Mouse (Mus musculus) Patski (cell line): Measurements from ENCODE around the gene Cdh1. TPM values are rescaled to one million over a fixed set of nuclear protein-coding genes. Genes with fewer than 3 reads are reported as not detected.
A peak's percentile ranks its signal among the peaks of the same experiment; 100 is the strongest.

Experiments used
- ATAC-seq: fragments of 100-300 bp; one replicate; pipeline ENCODE4 v1.8.0; 2021
- CTCF ChIA-PET: fragments of 350-600 bp; sonication (Branson Sonifier 250); formaldehyde crosslinking; loops from one replicate; lab custom pipeline; 2022; ENCODE audit warnings: inconsistent platforms; lab: Charles Lee
- POLR2A ChIA-PET: fragments of 350-600 bp; sonication (Branson Sonifier 250); formaldehyde crosslinking; loops from one replicate; lab custom pipeline; 2022; ENCODE audit warnings: antibody characterized with exemption, inconsistent platforms; lab: Charles Lee
- DNase-seq: peaks from one replicate; pipeline ENCODE4 v3.0.0-alpha.2; 2011; ENCODE audit warnings: low read depth, low spot score
- H3K27me3 ChIP-seq: fragments of 371-371 bp; one replicate; pipeline ENCODE4 v1.5.1; 2021
- CTCF ChIP-seq: fragments of 100-300 bp; IDR thresholded peaks from one replicate; pipeline ENCODE4 v1.5.1; 2021
- in situ Hi-C: fragments of 300-500 bp; cut with MboI; formaldehyde crosslinking; loops from 3 replicates; pipeline ENCODE4 v1.11.1; 2018; ENCODE audit warnings: low pct_unique_long_range_greater_than_20kb, mixed read lengths
- polyA plus RNA-seq: library from polyadenylated mRNA; unstranded; gene quantifications from one replicate; pipeline ENCODE4 v1.2.3, GENCODE M21; 2021

The Cdh1 gene
- polyA plus RNA-seq, 1 experiment from 2014 or later = 8.0 TPM

DNA sequence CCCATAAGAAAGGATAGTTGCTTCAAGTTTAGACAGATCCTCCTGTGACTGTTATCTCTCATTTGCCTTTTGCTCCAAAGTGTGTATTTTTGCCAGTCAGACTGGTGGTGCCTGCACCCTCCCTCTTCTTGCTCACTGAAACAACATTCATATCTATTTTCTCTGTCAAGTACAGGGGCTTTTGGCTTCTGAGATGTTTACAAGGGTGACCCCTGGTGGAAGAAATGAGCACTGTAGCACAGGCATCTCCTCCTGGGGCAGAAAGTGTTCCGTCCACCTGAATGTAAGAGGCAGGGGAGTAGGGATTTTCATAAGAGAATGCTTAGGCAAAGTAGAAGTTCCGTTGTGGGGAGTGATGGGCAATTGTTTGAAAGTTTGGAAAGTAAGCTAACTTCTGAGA lies 44.2 kb downstream of the Cdh1 start:
- no peak for ATAC-seq
- ChIA-PET POLR2A (interaction anchor here (0.6 to 2.0 kb wide), 2 partner anchors 86 to 334 kb away, joined by 4 to 7 read pairs; no protein-coding TSS in a partner anchor), CTCF (interaction anchor here (0.7 to 8.6 kb wide), 6 partner anchors 10 to 221 kb away, joined by 3 to 81 read pairs (median 3); no protein-coding TSS in a partner anchor)
- in situ Hi-C loops = loop anchor here (5.0 kb wide), 1 partner anchor 230 kb away; the partner anchor contains the start of gene Zfp90
- H3K27me3 ChIP-seq = no peaks in the 10 kb centered on the region
- DNase-seq = no peak
- peak; percentile 88 for TF ChIP-seq CTCF

DNA sequence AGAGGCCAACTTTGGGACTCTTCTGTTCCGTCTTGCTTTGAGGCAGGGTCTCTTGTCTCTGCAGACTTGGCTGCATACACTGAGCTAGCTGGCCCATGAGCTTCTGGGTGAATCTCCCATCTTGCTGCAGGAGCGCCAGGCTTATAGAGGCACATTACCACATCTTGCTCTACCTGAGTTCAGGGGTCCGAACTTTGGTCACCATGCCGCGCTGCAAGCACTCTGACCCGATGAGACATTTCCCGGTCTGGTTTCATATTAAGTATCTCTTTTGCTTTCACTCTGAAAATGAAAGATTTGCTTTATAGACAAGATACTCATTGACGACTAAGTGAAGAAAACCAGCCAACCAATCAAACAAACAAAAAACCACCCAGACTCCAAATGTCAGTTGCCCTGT lies 45.3 kb downstream of the Cdh1 start:
- ChIA-PET CTCF (interaction anchor here (0.9 to 8.6 kb wide), 3 partner anchors 80 to 215 kb away, joined by 3 to 81 read pairs (median 3); no protein-coding TSS in a partner anchor), POLR2A (interaction anchor here (0.6 to 2.0 kb wide), 2 partner anchors 87 to 127 kb away, joined by 3 to 7 read pairs; no protein-coding TSS in a partner anchor)
- no peak for ATAC-seq
- H3K27me3 ChIP-seq = no peaks in the 10 kb centered on the region
- in situ Hi-C loops = loop anchor here (5.0 kb wide), 1 partner anchor 231 kb away; the partner anchor contains the start of gene Zfp90
- DNase-seq = no peak
- TF ChIP-seq CTCF = no peak

- TF ChIP-seq CTCF = no peak
- ATAC-seq = no peak
- DNase-seq = no peak
- CTCF ChIA-PET = no interaction called here
- POLR2A ChIA-PET = interaction anchor here (0.6 kb wide), 1 partner anchor 237 kb away, joined by 4 read pairs; the partner anchor contains the start of gene Zfp90
- H3K27me3 ChIP-seq = no peaks in the 10 kb centered on the region
- in situ Hi-C loops = no loop called here
Measured at GRCm38 (mm10) chr8:106651994-106652393, 48.8 kb downstream of the Cdh1 start.

DNA sequence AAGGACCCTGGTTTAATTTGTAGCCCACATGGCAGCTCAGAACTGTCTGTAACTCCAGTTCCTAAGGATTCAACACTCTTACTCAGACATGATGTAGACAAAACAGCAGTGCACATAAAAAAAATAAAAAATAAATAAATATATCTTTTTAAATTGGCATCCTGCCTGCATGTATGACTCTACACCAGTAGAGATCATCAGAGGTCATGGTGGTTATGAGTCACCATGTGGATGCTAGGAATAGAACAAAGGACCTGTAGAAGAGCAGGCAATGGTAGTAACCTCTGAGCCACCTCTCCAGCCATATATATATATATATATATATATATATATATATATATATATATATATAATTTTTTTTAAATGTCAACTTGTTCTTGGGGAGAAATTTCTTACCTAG lies 52.9 kb downstream of the Cdh1 start:
- H3K27me3 ChIP-seq = no peaks in the 10 kb centered on the region
- CTCF ChIA-PET = interaction anchor here (2.5 to 4.4 kb wide), 3 partner anchors 93 to 223 kb away, joined by 7 to 19 read pairs (median 7); no protein-coding TSS in a partner anchor
- TF ChIP-seq CTCF = no peak
- POLR2A ChIA-PET = interaction anchor here (1.0 kb wide), 1 partner anchor 8 kb away, joined by 3 read pairs; no protein-coding TSS in a partner anchor
- in situ Hi-C loops = no loop called here
- no peak for ATAC-seq
- no peak for DNase-seq

DNA sequence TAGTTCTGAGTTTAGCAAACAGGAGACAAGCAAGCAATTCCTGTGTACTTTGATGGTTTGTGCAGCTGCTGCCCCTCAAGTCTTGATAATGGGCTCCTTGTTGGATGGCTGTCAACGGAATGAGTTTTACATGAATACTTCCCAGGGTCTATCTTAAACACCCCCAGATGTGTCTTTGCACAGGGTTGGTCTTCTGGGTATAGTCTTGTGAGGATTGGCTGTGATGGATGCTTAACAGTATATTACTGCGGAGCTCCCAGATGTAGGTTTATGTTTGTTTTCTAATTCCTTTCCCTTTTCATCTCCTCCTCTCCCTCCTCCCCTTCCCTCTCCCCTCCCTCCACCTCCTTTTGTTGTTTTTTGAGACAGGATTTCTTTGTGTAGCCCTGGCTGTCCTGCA lies 69.6 kb downstream of the Cdh1 start:
- no peak for DNase-seq
- ChIA-PET CTCF (interaction anchor here (1.6 kb wide), 1 partner anchor 10 kb away, joined by 6 read pairs; the partner anchor contains the start of gene Tango6), POLR2A (interaction anchor here (0.6 kb wide), 2 partner anchors 99 to 240 kb away, joined by 3 to 4 read pairs; partner anchors contain the start of gene Gm10073)

DNA sequence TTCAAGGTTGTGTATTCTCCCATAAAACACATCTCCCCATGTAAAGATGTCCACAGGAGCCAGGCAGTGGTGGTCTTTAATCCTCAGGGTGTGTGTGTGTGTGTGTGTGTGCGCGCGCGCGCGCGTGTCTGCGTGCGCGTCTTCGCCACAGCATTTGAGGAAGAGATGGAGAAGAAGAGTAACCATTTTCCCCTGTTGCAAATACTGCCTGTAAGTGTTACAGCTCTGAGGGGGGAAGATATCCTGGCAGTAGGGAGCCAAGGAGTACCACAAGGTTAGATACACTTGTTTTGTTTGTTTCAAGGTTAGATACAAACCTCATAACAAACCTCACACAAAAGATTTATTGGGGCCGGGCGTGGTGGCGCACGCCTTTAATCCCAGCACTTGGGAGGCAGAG lies 71.2 kb downstream of the Cdh1 start:
- POLR2A ChIA-PET = no interaction called here
- ATAC-seq (no peak), DNase-seq (no peak)
- CTCF ChIA-PET = no interaction called here
- peaks cover 4% of the 10 kb centered on the region for H3K27me3 ChIP-seq
- no peak for TF ChIP-seq CTCF
- in situ Hi-C loops = no loop called here

More for the DNA sequence above, 69.6 kb downstream of the Cdh1 start:
- in situ Hi-C loops = no loop called here
- no peak for TF ChIP-seq CTCF
- ATAC-seq = no peak
- H3K27me3 ChIP-seq = peaks cover 4% of the 10 kb centered on the region

DNA sequence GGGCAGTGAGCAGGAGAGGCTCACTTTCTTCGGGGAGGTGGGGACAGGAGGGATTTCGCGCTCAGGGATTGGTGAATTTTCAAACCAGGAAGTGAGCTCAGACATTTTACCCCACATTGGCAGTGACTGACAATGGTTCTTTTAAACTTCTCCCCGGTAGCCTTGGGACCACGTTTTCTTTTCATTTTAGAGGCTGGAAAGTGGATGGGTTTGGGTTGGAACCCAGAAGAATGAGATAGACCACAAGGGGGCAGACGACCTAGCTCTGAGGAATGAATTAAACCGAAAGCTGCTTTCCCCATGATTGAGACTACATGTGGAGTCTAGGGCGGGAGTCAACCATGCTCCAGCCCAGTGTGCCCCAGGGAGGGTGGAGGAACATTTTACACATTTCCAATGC lies 71.7 kb downstream of the Cdh1 start:
- ChIA-PET CTCF (no interaction called here), POLR2A (no interaction called here)
- in situ Hi-C loops = no loop called here
- DNase-seq = no peak
- ATAC-seq = no peak
- TF ChIP-seq CTCF = peak; percentile 52
- peaks cover 4% of the 10 kb centered on the region for H3K27me3 ChIP-seq

- DNase-seq (peak; percentile 27), ATAC-seq (peak; percentile 95)
- no peaks in the 10 kb centered on the region for H3K27me3 ChIP-seq
- ChIA-PET POLR2A (interaction anchor here (0.6 kb wide), 1 partner anchor 172 kb away, joined by 5 read pairs; no protein-coding TSS in a partner anchor), CTCF (interaction anchor here (1.8 kb wide), 1 partner anchor 11 kb away, joined by 6 read pairs; no protein-coding TSS in a partner anchor)
- in situ Hi-C loops = no loop called here
- peak; percentile 87 for TF ChIP-seq CTCF
Measured at GRCm38 (mm10) chr8:106682971-106683668, 80.0 kb downstream of the Cdh1 start, which contains the start of gene Tango6. Gene Tango6 (plus strand): TSS chr8:106683068.

DNA sequence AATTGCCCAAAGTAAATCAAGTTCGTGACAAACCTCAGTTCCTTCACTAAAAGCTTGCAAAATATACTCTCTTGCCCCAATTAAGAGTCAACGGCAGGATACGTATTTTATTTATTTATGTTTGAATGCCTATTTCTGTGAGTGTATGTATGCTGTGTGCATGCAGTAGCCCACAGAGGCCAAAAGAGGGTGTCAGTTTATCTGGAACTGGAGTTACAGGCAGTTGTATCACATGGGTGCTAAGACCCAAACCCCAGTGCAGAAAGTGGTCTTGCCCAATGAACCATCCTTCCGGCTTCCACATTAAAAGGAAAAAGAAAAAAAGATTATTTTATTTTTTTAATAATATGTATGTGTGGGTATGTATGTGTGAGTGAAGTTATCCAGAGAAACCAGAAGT lies 81.2 kb downstream of the Cdh1 start:
- CTCF ChIA-PET = no interaction called here
- no peak for ATAC-seq
- no peaks in the 10 kb centered on the region for H3K27me3 ChIP-seq
- DNase-seq = no peak
- TF ChIP-seq CTCF = no peak
- POLR2A ChIA-PET = no interaction called here
- in situ Hi-C loops = no loop called here

DNA sequence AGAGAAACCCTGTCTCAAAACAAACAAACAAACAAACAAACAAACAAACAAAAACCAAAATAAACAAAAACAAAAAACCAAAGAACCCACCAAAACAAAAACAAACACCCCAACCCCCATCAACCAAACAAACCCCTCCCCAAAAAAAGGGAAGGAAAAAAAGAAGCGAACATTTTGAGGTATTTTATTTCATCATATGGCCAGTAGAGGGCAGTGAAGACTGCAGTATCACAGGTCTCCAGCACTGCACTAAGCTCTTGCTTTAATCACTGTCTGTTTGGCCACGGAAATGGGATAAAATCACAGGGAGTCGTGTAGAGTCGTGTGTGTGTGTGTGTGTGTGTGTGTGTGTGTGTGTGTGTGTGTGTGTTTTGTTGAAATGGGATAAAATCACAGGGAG lies 84.3 kb downstream of the Cdh1 start:
- TF ChIP-seq CTCF = peak; percentile 70
- in situ Hi-C loops = no loop called here
- no peaks in the 10 kb centered on the region for H3K27me3 ChIP-seq
- ChIA-PET CTCF (interaction anchor here (0.6 to 3.2 kb wide), 8 partner anchors 9 to 45 kb away, joined by 3 to 8 read pairs (median 3); no protein-coding TSS in a partner anchor), POLR2A (interaction anchor here (0.6 kb wide), 1 partner anchor 296 kb away, joined by 3 read pairs; no protein-coding TSS in a partner anchor)
- no peak for DNase-seq
- no peak for ATAC-seq
